Mouse (Mus musculus): ENCODE measurements around the gene Wdr26. TPM values are rescaled to one million over a fixed set of nuclear protein-coding genes. Genes with fewer than 3 reads are reported as not detected.

Gene Wdr26
- total RNA-seq (2014; rRNA removed) (61.4 and 66.4 TPM in 2 replicates), polyA plus RNA-seq (2012; rRNA removed) (20.9 and 22.1 TPM in 2 replicates)

DNA sequence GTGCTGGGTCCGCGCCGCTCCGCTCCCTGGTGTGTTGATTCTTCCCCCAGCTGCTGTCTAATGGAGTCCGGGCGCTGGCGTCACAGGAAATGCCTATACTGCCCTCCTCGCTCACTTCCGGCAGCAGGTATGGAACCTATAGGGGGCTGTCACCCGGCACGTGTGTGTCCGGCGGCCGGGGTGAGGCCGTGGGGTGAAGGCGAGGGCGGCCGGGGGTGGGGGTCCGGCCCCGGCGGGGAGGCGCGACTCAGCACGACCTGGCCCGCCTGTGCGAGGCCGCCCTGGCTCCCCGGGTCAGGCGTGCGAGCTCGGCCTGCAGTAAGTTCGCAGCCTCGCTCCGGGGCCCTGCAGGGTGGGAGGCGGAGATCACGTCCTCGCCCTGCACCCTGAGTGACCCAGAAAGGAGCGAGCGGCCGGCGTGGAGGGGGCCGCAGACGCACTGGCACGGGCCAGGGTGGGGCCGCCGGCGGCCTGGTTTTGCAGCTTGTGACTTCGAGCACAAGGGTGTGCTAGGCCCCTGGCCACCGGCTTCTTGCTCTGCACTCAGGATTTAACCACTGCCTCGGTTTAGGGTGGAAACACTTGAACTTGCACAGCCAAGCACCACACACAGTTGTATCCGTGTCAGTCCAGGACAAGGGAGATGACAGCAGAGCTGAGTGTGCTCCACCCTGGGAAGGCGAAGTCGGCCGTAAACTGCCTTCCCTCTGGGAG, at the start of gene Wdr26:
Wdr26 (minus strand) TSS at position 82 of the 714 bp plus-strand sequence.
- under 1% methylated on average over 54 of the region's 54 CpGs for WGBS
- TF ChIP-seq CTCF (IDR thresholded peaks at IDR 0.05; ENCODE audit: low read depth, low read length) (no peak), POLR2A (IDR thresholded peaks at IDR 0.05; ENCODE audit: extremely low read depth, insufficient read depth, low read length) (peak; percentile 69)
- peaks cover 3% of the 10 kb centered on the region; the same call in 1 of the 2 replicates for H3K4me1 ChIP-seq (ENCODE audit: control insufficient read depth, insufficient read depth, low read length)
- peak within 1 kb of the TSS; percentile 100 for H3K4me3 ChIP-seq (ENCODE audit: insufficient read depth, low read depth, low read length)
- peak within 1 kb of the TSS; percentile 98 for H3K9ac ChIP-seq (ENCODE audit: low read depth, low read length)
- peaks cover 28% of the 10 kb centered on the region for H3K79me2 ChIP-seq (ENCODE audit: control insufficient read depth, insufficient read depth, low read length)
- DNase-seq (ENCODE audit: extremely low read depth, low read depth, low spot score), result peak; percentile 69
- no peaks in the 10 kb centered on the region for H3K27me3 ChIP-seq (ENCODE audit: control insufficient read depth, insufficient read depth, low read length)
- H3K36me3 ChIP-seq (ENCODE audit: control insufficient read depth, insufficient read depth, low read length), result peaks cover 9% of the 10 kb centered on the region
- peak within 1 kb of the TSS; percentile 98 for H3K27ac ChIP-seq (replicated peaks; ENCODE audit: insufficient read depth, low read depth, low read length)

DNA sequence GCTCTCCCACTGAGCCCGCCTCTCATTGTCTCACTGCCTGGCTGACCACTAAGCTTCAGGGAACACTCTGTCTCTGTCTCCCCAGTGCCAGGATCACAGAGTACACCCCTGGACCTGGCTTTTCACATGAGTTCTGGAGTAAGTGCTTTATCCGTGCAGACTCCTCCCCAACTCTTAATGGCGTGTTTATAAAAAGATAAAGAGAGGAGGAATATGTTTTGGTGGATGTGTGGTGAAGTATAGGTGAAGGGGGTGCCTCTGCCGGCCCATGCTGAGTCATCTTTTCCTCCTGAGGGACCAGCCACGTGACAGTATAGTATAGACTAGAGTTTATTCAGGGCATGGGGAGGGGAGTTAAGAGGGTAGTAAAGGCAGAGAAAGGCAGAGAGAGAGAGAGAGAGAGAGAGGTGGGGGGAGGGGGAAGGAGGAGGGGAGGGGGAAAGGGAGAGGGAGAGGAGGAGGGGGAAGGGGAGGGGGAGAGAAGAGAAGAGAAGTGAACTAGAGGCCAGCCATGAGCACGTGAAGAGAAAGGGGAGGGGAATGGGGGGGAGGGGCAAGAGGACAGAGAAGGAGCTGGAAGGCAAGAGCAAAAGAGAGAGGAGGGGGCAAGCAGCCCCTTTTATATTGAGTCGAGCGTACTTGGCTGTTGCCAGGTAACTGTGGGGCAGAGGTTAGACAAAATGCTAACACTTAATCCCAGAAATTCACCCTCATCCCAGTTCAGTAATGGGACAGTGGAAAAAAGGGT, 49.3 kb upstream of the Wdr26 start:
- no peak for DNase-seq (ENCODE audit: extremely low read depth, low read depth, low spot score)
- H3K4me3 ChIP-seq (ENCODE audit: insufficient read depth, low read depth, low read length), result no peak overlapping the region
- H3K4me1 ChIP-seq (ENCODE audit: control insufficient read depth, insufficient read depth, low read length), result peaks cover 9% of the 10 kb centered on the region
- H3K36me3 ChIP-seq (ENCODE audit: control insufficient read depth, insufficient read depth, low read length), result no peaks in the 10 kb centered on the region
- no peaks in the 10 kb centered on the region for H3K27me3 ChIP-seq (ENCODE audit: control insufficient read depth, insufficient read depth, low read length)
- H3K9ac ChIP-seq (ENCODE audit: low read depth, low read length), result no peak overlapping the region
- H3K79me2 ChIP-seq (ENCODE audit: control insufficient read depth, insufficient read depth, low read length), result no peaks in the 10 kb centered on the region
- 61% methylated on average over 8 of the region's 8 CpGs for WGBS
- no peak for TF ChIP-seq POLR2A (IDR thresholded peaks at IDR 0.05; ENCODE audit: extremely low read depth, insufficient read depth, low read length)
- TF ChIP-seq CTCF (IDR thresholded peaks at IDR 0.05; ENCODE audit: low read depth, low read length), result no peak
- no peak overlapping the region for H3K27ac ChIP-seq (replicated peaks; ENCODE audit: insufficient read depth, low read depth, low read length)

DNA sequence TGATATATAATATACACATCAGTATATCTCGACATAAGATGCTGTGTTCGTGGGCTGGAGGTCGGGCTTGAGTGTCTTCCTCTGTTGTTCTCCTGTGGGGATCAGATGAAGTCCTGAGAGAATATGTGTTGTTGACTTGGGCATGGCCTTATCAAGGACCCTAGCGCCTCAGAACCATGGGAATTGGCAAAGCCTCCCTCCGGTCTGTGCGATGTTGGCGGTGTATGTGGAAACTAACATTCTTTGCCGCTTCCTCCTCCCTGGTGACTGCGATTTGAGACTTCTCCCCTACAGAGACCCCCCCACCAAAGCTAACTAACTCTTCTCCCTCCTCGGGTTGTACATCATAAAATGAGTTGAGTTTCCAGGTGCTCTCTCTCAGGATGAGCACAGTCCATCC, 48.6 kb upstream of the Wdr26 start:
- no peak for DNase-seq (ENCODE audit: extremely low read depth, low read depth, low spot score)
- no peaks in the 10 kb centered on the region for H3K79me2 ChIP-seq (ENCODE audit: control insufficient read depth, insufficient read depth, low read length)
- TF ChIP-seq POLR2A (IDR thresholded peaks at IDR 0.05; ENCODE audit: extremely low read depth, insufficient read depth, low read length), result no peak
- TF ChIP-seq CTCF (IDR thresholded peaks at IDR 0.05; ENCODE audit: low read depth, low read length), result no peak
- no peak overlapping the region for H3K4me3 ChIP-seq (ENCODE audit: insufficient read depth, low read depth, low read length)
- no peak overlapping the region for H3K27ac ChIP-seq (replicated peaks; ENCODE audit: insufficient read depth, low read depth, low read length)
- no peaks in the 10 kb centered on the region for H3K27me3 ChIP-seq (ENCODE audit: control insufficient read depth, insufficient read depth, low read length)
- no peak overlapping the region for H3K9ac ChIP-seq (ENCODE audit: low read depth, low read length)
- WGBS, result 92% methylated on average over 10 of the region's 10 CpGs
- peaks cover 16% of the 10 kb centered on the region for H3K4me1 ChIP-seq (ENCODE audit: control insufficient read depth, insufficient read depth, low read length)
- no peaks in the 10 kb centered on the region for H3K36me3 ChIP-seq (ENCODE audit: control insufficient read depth, insufficient read depth, low read length)

DNA sequence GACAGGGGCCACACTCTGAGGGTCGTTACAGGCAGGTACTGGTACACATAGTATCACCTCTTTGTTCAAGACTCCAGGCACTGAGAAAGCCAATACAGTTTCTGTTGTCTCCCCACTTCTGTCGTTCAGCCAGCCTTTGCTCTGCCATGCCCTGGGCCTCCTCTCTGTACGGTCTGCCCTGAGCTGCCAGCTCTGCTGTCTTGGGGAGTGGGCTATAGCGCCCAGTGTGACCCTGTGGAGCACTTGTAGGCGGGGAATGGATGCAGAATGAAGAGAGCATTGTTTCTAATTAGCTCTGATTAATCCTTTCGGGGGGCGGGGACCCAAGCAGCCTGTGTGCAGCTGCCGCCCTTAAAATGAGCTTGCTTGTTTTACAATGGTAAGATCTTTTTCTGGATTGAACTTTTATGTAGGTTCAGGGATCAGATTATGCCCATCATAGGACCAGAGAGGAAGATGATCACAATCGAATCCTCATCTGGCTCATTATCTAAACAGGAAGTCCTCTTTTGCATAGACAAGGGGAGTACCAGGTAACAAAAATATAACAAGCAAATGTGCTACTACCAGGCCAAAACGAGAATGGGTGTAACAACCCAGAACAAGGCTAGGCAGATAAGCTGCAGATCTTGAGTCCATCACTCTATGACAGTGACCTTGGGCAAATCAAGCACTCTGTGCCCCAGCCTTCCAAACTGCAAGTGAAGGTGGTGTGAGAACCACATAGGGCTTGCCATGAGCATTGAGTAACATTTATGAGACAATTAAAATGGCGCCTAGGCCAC, 48.0 kb upstream of the Wdr26 start:
- Histone ChIP-seq H3K36me3 (ENCODE audit: control insufficient read depth, insufficient read depth, low read length) (no peaks in the 10 kb centered on the region), H3K4me1 (ENCODE audit: control insufficient read depth, insufficient read depth, low read length) (peaks cover 16% of the 10 kb centered on the region), H3K27me3 (ENCODE audit: control insufficient read depth, insufficient read depth, low read length) (no peaks in the 10 kb centered on the region), H3K4me3 (ENCODE audit: insufficient read depth, low read depth, low read length) (no peak overlapping the region), H3K27ac (replicated peaks; ENCODE audit: insufficient read depth, low read depth, low read length) (no peak overlapping the region), H3K9ac (ENCODE audit: low read depth, low read length) (no peak overlapping the region), H3K79me2 (ENCODE audit: control insufficient read depth, insufficient read depth, low read length) (no peaks in the 10 kb centered on the region)
- 86% methylated on average over 11 of the region's 11 CpGs for WGBS
- no peak for DNase-seq (ENCODE audit: extremely low read depth, low read depth, low spot score)
- TF ChIP-seq POLR2A (IDR thresholded peaks at IDR 0.05; ENCODE audit: extremely low read depth, insufficient read depth, low read length), result no peak
- TF ChIP-seq CTCF (IDR thresholded peaks at IDR 0.05; ENCODE audit: low read depth, low read length), result no peak

DNA sequence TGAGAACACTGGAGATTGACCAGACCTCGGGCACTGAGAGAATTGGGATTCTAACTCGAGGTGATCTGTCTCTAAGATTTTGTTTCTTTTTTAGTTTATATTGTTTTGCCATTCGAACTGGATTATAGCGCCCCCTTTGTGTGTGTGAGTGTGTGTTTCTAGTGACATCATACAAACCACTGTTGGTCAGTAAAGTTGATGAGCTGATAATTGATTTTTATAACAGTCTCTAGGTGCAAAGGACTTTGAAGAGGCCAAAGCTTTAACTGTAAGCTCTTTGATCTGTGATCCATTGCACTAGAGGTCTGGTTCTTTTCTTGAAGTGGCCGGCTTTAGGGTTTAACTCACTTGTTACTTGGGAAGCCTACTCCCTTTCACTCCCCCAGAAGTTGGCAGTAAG, 47.3 kb upstream of the Wdr26 start:
- Histone ChIP-seq H3K9ac (ENCODE audit: low read depth, low read length) (no peak overlapping the region), H3K79me2 (ENCODE audit: control insufficient read depth, insufficient read depth, low read length) (no peaks in the 10 kb centered on the region), H3K27me3 (ENCODE audit: control insufficient read depth, insufficient read depth, low read length) (no peaks in the 10 kb centered on the region), H3K27ac (replicated peaks; ENCODE audit: insufficient read depth, low read depth, low read length) (peak overlapping the region; percentile 98), H3K36me3 (ENCODE audit: control insufficient read depth, insufficient read depth, low read length) (no peaks in the 10 kb centered on the region), H3K4me1 (ENCODE audit: control insufficient read depth, insufficient read depth, low read length) (peaks cover 16% of the 10 kb centered on the region), H3K4me3 (ENCODE audit: insufficient read depth, low read depth, low read length) (no peak overlapping the region)
- 54% methylated on average over 5 of the region's 5 CpGs for WGBS
- TF ChIP-seq POLR2A (IDR thresholded peaks at IDR 0.05; ENCODE audit: extremely low read depth, insufficient read depth, low read length) (no peak), CTCF (IDR thresholded peaks at IDR 0.05; ENCODE audit: low read depth, low read length) (no peak)
- DNase-seq (ENCODE audit: extremely low read depth, low read depth, low spot score), result peak; percentile 67

All from liver, adult 2 months (tissue).